Mouse (Mus musculus) ES-E14 (cell line): ENCODE data around the gene Fcor.

Experiments used
- HCFC1 ChIP-seq: IDR thresholded peaks from 2 replicates; pipeline ENCODE4 v1.6.1; 2012; ENCODE audit warnings: low read length, inconsistent platforms, borderline replicate concordance; ENCODE audit not compliant: insufficient read depth
- MAFK ChIP-seq: IDR thresholded peaks from 2 replicates; pipeline ENCODE4 v1.6.1; 2014; ENCODE audit warnings: mild to moderate bottlenecking, low read depth, low read length, inconsistent platforms; ENCODE audit not compliant: insufficient read depth

DNA sequence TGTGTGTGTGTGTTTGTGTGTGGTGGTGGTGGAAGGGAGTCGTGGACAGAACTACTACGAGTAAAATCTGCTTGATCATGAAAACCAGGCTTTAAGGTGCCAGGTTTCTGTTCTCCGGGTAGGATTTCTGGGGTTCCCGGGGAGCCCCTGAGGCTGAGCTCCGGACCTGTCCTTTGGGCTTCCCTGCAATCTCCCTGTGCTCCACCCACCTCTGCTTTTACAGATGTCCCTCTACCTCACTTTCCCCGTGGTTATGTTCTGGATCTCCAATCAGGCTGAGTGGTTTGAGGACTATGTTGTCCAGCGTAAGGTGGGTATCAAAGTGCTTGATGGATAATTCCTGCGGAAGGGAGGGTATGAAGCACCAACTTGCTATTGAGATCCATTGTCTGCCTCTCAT lies 50.0 kb downstream of the Fcor start:
- TF ChIP-seq MAFK (no peak), HCFC1 (no peak)
